23 mouse cellular contexts compared by ENCODE assay signal in the genomic region with DNA sequence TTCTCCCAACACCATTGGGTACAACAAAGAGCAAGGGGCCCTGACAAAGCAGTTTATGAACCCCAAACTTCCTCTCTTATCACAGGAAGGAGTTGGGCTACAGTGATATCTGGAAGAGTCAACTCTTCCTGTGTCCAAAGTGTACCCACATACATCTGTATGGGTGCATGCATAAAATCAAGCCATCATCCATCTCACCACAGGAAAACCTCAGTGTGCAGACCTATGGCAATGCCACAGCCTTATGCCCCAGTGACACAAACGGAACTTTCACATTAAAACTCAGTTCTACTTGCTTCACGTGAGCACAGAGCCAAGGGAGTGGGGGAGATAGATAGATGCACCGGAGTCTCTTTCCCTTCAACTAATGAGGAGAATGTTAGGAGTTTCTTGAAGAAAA. TPM values are rescaled to one million over a fixed set of nuclear protein-coding genes. Genes with fewer than 3 reads are reported as not detected.
"Had no signal": no experiment of that assay in that cellular context is flagged by ENCODE, and none has a peak within 500 bp of the region (broad histone marks: within the 10 kb centered on the region; RNA-seq: fewer than 3 reads in every experiment).

No protein-coding gene starts in this region.

- ATAC-seq: hindbrain, postnatal 0 days; intestine, embryonic 16.5 days had no signal

- DNase-seq: gastrocnemius, postnatal 14 days; gastrocnemius, postnatal 36 days; heart, adult 2 months; heart, postnatal 4 days; kidney, adult 11 months; kidney, adult 2 months; kidney, adult 9 months; kidney, postnatal 14 days; kidney, postnatal 36 days; layer of hippocampus, adult 9-11 months; layer of hippocampus, postnatal 36 days; liver; liver, embryonic 13.5 days had no signal

RNA-seq across cellular contexts. Expression of a gene that starts 36.0 kb away (rescaled TPM):
- total RNA-seq: gastrocnemius, adult 18-20 months; gastrocnemius, adult 8-10 months; gastrocnemius, postnatal 36 days; heart, adult 2 months; heart, postnatal 25 days; hindbrain, postnatal 0 days; layer of hippocampus, adult 18-20 months; layer of hippocampus, postnatal 14 days; layer of hippocampus, postnatal 36 days; left cerebral cortex, adult 18-20 months; left cerebral cortex, postnatal 14 days; left cerebral cortex, postnatal 36 days had no signal
